Mouse (Mus musculus) heart, postnatal 25 days (tissue): ENCODE measurements around the gene A630095N17Rik. TPM values are rescaled to one million over a fixed set of nuclear protein-coding genes. Genes with fewer than 3 reads are reported as not detected.
"Not testable (repeated sequence)": the region's sequence is repeated elsewhere in the genome, so short reads cannot be mapped to it uniquely, and the experiment has no call there.

Source experiments
- DNase-seq: peaks from one replicate; pipeline ENCODE4 v3.0.0; 2022; ENCODE audit warnings: low spot score
- intact Hi-C: fragments of 180-260 bp; cut with DNase I; formaldehyde crosslinking; loops from one replicate; pipeline ENCODE4 v1.15.1; 2025
- total RNA-seq, 2 experiments: library from RNA; stranded (reverse); gene quantifications; 2 replicates each; pipeline ENCODE4 v1.2.3; 2021

The A630095N17Rik gene
- total RNA-seq, 2 experiments from 2014 or later: not detected

GRCm38 (mm10) chr1:75244836-75245235 is 12.9 kb upstream of the A630095N17Rik start:
- intact Hi-C loops: no loop called here
- no peak for DNase-seq

DNA sequence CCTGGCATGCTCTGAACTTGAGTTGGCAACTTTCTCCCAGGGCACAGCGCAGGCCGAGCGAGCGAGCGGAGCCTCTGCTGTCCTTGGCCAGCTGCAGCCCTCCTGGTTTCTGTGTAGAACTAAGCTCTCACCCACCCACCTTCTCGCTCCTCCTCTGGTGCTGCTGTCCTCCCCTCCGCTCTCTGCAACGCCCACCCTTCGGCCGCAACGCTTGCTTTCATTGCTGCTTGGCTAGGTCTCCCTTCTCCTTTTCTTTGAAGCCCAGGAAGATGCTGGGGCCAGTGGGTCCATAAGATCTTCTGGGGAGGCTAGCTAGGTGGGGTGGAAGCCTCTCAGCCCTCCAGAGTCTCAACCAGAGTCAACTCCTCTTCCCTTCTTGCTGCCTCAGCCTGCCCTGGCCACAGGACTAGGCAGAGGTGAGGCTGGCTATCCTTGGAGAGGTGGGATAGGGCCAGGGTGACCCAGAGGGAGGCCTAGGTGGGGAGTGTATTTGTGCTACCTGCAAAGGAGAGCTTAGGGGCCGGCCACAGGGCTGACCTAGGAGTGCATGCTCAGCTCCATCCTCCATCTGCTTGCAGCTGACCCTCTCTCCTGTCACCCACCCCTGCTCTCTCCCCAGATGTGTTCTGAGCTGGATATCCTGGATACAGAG is 12.4 kb upstream of the A630095N17Rik start:
- DNase-seq: no peak
- intact Hi-C loops: no loop called here

DNA sequence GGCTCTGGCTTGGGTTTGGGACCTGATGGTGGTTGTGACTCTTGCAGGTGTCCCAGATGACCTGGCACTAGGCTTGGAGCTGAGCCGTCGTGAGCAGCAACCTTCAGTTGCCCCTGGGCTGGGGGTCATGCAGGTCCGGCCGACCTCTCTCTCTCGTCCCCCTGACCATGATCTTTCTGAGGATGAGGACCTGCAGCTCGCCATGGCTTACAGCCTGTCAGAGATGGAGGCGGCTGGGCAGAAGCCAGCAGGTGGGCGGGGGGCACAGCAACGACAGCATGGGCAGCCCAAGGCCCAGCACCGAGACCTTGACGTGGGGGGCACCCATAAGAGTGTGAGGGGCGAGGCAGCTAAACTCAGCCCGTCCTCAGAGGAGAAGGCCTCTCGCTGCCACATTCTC is 11.5 kb upstream of the A630095N17Rik start:
- intact Hi-C loops: no loop called here
- DNase-seq: no peak

- intact Hi-C loops: no loop called here
- DNase-seq: no peak
Measured at GRCm38 (mm10) chr1:75239591-75239990, 7.7 kb upstream of the A630095N17Rik start.

GRCm38 (mm10) chr1:75236117-75237050 is 4.5 kb upstream of the A630095N17Rik start, which contains the start of gene Dnajb2:
Dnajb2 (plus strand) TSS chr1:75236406.
- intact Hi-C loops: no loop called here
- DNase-seq: peak; percentile 82

GRCm38 (mm10) chr1:75234606-75235005 is 2.7 kb upstream of the A630095N17Rik start:
- intact Hi-C loops: loop anchor here (1.0 kb wide), 1 partner anchor 16 kb away; no protein-coding TSS in a partner anchor

DNA sequence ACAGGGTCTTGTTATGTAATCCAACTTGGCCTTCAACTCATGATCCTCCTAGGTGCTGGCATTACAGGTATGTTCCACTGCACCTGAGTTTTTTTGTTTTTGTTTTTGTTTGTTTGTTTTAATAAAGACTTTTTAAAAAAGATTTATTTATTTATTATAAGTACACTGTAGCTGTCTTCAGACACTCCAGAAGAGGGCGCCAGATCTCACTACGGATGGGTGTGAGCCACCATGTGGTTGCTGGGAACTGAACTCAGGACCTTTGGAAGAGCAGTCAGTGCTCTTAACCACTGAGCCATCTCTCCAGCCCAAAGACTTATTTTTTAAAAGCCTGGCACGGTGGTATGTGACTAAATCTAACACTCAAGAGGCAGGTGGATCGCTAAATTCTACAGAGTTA is 587 bp upstream of the A630095N17Rik start:
- not testable (repeated sequence) for DNase-seq
- intact Hi-C loops: loop anchor here (2.0 kb wide), 1 partner anchor 14 kb away; the partner anchor contains the start of gene Tuba4a

More at GRCm38 (mm10) chr1:75234606-75235005, 2.7 kb upstream of the A630095N17Rik start:
- peak; percentile 41 for DNase-seq

- intact Hi-C loops: no loop called here
Measured at GRCm38 (mm10) chr1:75231224-75231623, 678 bp downstream of the A630095N17Rik start.

DNA sequence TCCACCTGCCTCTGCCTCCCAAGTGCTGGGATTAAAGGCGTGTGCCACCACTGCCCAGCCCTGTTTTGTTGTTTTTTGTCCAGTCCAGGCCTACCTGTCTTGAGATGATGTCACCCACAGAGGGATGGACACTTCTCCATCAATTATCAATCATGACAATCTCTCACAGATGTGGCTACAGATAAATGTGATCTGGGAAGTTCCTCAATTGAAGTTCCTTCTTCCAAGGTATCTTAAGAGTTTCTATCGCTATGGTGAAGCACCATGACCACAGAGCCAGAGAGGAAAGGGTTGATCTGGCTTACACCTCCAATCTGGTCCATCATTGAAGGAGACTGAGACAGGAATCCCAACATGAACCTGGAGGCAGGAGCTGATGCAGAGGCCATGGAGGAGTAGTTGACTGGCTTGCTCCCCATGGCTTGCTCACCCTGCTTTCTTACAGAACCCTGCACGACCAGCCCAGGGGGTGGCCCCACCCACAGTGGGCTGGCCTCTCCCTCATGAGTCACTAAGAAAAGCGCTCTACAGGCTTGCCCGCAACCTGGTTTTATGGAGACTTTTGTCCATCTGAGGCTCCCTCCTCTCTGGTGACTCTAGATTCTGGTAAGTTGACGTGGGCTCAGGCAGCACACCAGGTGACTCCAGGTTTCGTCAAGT is 1.4 kb downstream of the A630095N17Rik start:
- DNase-seq: no peak
- intact Hi-C loops: no loop called here

More at GRCm38 (mm10) chr1:75231224-75231623, 678 bp downstream of the A630095N17Rik start:
- no peak for DNase-seq

DNA sequence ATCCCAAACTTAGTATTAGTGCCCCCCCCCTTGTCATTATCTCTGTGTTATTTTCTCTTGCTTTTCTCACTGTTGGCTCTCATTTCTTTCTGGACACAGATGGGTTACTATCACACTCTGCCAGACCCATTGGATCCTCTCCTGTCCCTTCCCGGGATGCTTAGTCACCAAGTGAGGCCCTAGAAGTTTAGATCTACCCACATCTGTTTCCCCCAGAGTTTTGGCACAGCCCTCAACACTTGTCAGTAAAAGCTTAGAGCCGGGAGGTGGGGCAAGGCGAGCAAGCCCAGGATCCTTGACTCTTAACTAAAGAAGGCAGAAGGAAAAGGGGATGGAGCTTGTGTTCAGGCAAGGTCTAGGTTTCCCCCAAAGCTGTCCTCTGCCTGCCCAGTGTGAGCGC is 2.7 kb downstream of the A630095N17Rik start:
- intact Hi-C loops: no loop called here

DNA sequence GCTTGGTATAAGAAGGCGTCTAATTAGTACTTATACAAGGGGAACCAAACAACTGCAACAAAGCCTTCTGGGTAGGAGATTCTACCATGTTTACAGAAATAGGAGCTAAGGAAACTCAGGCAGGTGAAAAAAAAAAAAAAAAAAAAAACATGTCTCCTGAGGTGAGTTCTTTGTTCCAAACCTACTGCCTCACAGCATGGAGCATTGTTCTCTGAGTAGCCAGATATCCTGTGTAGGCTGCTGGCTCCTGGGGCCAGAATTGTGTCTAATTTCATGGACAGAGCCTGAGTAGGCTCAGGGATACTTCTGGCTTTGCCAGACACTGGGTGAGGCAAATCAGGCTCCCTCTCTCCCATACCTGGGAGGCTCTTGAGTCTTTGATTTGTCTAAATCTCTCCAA is 4.2 kb downstream of the A630095N17Rik start:
- intact Hi-C loops: no loop called here
- no peak for DNase-seq

More for the DNA sequence above, 2.7 kb downstream of the A630095N17Rik start:
- no peak for DNase-seq

DNA sequence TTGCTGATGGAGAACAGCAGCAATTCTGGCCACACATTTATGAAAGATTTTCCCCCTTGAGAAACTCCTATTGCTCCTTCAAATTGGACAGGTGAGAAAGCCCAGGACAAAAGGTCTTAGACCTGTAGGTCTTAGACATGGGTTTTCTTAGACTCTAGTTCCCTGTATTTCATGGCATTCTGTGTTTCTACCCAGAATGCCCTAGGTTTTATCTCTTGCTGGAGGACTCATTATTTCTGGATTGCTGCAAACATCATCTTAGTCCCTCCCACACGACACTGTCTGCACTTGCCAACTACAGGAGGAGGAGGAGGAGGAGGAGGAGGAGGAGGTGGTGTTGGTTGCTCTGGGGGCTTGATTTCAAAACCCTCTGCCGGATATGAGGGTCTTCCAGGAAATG is 5.8 kb downstream of the A630095N17Rik start:
- DNase-seq: no peak
- intact Hi-C loops: no loop called here

- intact Hi-C loops: no loop called here
- DNase-seq: no peak
Measured at GRCm38 (mm10) chr1:75225473-75225872, 6.4 kb downstream of the A630095N17Rik start.

DNA sequence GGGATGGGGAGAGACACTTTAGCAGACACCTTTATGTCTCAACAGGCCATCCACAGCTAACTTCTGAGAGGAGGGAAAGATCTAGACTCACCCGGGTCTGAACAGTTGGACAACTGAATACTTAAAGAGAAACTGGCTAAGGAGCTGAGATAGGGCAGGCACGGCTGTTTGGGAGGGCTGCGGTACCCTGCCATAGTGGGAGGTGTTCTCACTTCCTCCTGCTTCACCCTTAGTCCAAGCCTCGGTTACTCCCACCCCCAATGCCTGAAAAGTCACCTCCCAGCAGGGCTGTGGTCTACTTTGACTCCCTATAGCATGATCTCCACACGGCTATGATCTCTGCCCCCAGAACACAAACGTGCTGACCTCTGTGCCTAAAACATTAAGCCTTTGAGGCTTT is 8.4 kb downstream of the A630095N17Rik start:
- DNase-seq: no peak
- intact Hi-C loops: no loop called here

DNA sequence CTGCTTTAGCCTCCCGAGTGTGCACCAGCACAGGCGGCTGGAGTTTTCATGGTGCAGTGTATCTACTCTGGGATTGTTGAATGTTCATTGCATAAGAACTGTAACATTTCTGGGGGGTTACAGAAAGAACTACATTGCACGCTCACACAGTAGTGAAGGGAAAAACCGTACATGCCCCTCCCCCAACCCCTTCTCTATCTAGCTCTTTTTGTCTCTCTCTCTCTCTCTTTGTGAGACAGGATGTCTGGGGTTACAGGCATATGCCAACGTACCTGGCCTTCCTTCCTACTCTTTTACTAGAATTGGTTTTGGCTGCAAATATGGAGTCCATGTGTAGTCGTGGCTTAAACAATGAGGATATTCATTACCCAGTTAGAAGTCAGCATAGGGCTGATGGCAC is 9.0 kb downstream of the A630095N17Rik start:
- no peak for DNase-seq
- intact Hi-C loops: no loop called here

- DNase-seq: no peak
Measured at GRCm38 (mm10) chr1:75221538-75221937, 10.4 kb downstream of the A630095N17Rik start.

GRCm38 (mm10) chr1:75219531-75219930 is 12.4 kb downstream of the A630095N17Rik start, which contains the start of gene Tuba4a:
Tuba4a (minus strand) TSS chr1:75219865.
- intact Hi-C loops: loop anchor here (2.0 kb wide), 1 partner anchor 13 kb away; the partner anchor contains the start of gene A630095N17Rik
- DNase-seq: no peak

More at GRCm38 (mm10) chr1:75221538-75221937, 10.4 kb downstream of the A630095N17Rik start:
- intact Hi-C loops: no loop called here

GRCm38 (mm10) chr1:75219078-75219477 is 12.8 kb downstream of the A630095N17Rik start:
- intact Hi-C loops: loop anchor here (2.0 kb wide), 1 partner anchor 14 kb away; the partner anchor contains the start of gene A630095N17Rik

DNA sequence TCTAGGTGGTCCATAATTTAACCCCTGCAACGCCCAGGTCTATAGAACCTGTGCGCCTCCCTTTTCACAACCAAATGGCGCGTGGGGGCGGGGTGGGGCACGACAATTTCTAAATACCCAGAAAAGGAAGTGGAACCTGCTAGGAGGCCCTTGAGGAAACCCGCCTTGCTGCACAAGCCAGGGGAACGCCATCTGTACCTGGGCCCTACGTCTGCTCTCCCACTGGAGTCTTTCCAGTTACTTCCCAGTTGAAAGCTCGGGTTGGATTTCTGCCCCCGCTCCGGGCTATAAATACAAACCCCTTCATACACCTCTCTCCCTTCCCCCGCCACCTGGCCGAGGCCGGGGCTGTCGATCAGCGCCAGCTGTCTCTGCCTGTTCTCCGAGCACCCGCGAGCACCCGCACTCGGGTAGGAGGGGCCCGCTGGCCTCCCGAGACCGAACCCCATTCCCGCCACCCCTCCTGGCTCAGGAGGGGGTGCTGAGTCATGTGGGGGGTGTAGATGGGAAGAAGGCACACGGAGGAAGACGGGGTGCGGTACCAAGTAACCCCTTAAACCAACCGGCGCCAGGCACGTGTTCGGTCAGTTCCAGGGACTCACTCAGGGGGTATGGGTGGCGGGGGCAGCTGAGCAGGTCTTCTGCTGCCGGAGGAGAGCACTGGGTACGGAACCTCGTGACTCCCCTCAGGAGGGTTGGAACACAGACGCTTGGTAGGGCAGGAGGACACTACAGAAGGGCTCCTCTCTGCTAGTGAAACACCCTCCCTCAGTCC is 13.5 kb downstream of the A630095N17Rik start:
- peak; percentile 28 for DNase-seq
- intact Hi-C loops: loop anchor here (2.0 kb wide), 1 partner anchor 14 kb away; the partner anchor contains the start of gene A630095N17Rik

More at GRCm38 (mm10) chr1:75219078-75219477, 12.8 kb downstream of the A630095N17Rik start:
- DNase-seq: peak; percentile 69
